Mouse (Mus musculus): ENCODE measurements around the gene Ppip5k2. TPM values are rescaled to one million over a fixed set of nuclear protein-coding genes. Genes with fewer than 3 reads are reported as not detected.

Ppip5k2 gene
- total RNA-seq, 2 experiments from 2014 or later, result 79.9 to 85.0 TPM

GRCm38 (mm10) chr1:97676115-97676514 lies 94.1 kb downstream of the Ppip5k2 start:
- no peak for DNase-seq (ENCODE audit: low spot score)
- intact Hi-C loops (cut with DNase I), result no loop called here

GRCm38 (mm10) chr1:97672849-97673248 lies 97.4 kb downstream of the Ppip5k2 start:
- no peak for DNase-seq (ENCODE audit: low spot score)
- intact Hi-C loops (cut with DNase I), result no loop called here

DNA sequence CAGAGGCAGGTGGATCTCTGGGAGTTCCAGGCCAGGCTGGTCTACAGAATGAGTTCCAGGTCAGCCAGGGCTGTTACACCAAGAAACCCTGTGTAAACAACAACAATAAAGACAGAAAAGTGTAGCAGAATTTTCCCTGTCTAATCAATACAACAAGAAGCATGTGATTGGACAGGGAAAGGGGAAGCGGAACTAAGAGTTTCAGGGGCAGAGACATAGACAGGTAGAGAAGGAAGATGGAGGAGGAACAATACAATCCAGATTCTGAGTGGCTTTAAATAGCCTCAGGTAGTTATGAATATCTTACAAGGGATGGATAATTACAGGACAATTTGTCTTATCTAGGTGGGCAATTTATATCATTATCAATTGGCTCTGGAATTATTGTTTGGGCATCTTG lies 102.9 kb downstream of the Ppip5k2 start:
- DNase-seq (ENCODE audit: low spot score), result no peak
- intact Hi-C loops (cut with DNase I), result no loop called here

GRCm38 (mm10) chr1:97662324-97662723 lies 107.9 kb downstream of the Ppip5k2 start:
- no peak for DNase-seq (ENCODE audit: low spot score)

DNA sequence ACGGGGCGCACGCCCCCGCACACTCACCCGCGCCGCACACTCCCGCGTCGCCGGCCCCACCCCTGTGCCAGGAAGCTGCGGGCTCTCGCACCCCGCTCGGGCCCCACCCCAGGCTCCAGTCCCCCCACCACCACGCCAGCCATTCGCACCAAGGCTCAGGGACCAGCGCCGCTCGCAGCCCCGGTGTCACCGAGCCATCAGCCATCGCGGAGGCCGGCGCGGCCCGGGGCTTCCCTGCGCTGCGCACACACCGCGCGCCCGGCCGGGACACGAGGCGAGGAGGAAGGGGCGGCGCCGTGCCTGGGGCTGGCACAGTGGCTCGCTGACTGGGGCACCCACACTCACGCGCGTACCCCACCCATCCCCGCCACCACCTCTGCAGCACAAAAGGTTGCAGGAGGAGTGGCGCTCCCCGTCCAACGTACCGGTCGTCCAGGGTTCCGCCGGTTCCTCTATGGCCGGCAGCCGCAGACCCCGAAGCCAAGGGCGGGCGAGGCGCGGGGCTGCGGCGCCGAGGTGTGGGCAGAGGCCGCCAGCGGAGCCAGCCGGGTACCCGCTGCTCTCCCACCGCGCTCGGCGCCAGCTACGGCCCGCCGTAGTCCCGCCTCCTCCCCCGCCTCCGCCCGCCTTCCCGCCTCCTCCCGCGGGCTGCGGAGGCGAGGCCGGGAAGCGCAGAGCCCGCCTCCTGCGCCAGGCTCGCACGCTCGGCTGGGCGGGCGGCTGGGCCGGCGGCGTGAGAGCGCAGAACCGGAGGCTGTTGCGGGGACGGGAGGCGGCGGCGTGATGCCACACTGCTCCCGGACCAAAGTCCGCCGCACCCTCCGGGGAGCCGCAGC lies 108.6 kb downstream of the Ppip5k2 start, which contains the start of gene D1Ertd622e:
TSS of gene D1Ertd622e (minus strand) at position 669 of the 836 bp plus-strand sequence.
- DNase-seq (ENCODE audit: low spot score), result peak; percentile 64
- intact Hi-C loops (cut with DNase I), result loop anchor here (2.0 to 5.0 kb wide), 3 partner anchors 109 to 436 kb away; partner anchors contain the start of genes Gin1, Pam and Ppip5k2

More at GRCm38 (mm10) chr1:97662324-97662723, 107.9 kb downstream of the Ppip5k2 start:
- intact Hi-C loops (cut with DNase I), result loop anchor here (5.0 kb wide), 2 partner anchors 260 to 435 kb away; partner anchors contain the start of gene Pam

DNA sequence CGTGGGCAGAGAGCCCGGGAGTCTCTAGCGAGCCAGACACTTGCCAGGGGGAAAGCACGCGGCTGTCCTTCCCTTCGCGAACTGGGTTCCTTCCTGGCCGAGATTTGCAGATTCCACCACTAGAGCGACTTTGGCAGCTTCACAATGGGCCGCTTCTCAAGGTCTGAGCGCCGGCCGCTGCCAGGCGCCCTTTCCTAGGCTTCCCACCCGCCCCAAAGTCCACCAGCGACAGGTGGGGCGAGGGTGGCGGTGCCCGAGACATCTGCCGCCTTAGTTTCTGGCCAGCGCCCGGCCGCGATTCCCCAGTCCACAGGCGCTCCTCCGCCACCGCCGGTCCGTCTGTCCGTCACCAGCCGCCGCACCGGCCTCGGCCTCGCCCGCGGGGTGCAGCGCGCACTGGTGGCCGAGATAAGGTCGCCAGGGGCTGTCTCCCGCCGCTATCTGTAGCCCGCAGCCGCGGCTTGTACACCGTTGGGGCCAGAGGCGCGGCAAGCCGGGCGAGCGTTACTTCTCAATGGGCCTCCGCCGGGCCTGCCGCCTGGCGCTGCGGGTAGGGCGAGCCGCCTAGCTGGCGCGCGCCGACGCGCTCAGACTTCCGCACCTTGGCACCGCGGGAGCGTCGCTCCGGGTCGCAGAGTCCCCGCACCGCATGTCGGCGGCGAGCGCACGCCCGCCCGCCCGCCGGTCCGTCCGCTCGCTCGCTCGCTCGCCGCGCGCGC lies 109.4 kb downstream of the Ppip5k2 start:
- peak; percentile 43 for DNase-seq (ENCODE audit: low spot score)
- intact Hi-C loops (cut with DNase I), result loop anchor here (2.0 to 5.0 kb wide), 3 partner anchors 110 to 436 kb away; partner anchors contain the start of genes Gin1, Pam and Ppip5k2

DNA sequence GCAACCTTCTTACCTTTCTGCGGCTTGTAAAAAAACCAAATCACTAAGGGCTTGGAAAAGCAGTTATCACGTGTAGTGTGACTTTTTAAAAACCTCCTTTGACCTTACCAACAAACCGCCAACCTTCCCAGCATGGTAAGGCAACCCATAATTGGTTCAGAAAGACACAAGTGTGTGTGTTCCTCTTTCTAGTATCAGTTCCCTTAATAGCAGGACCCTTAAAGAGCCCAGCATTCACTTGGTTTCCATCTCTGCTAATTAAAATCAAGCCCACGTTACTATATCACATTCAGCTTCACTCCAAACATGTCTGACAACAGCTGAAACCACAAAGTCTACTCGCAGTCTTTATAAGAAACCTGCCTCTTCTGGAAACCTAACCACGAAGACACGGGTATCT lies 110.8 kb downstream of the Ppip5k2 start:
- DNase-seq (ENCODE audit: low spot score), result no peak
- intact Hi-C loops (cut with DNase I), result no loop called here

DNA sequence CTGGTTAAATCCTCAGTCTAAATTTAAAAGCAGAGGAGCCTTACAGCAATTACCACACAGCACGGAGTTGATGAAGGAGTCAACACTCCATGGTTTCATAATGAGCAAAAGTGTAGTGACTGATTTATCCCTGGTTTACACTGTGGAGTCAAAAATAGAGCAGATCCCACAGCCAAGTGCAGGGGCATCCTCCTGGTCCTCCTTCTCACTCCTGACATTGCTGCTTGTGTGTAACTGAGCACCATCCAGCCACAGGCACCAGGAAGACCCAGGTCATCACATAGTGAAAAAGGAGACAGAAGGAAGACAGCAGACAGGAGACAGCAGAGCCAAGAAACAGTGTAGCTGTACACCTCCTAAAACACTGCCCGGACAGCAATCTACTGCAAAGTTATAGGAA lies 112.4 kb downstream of the Ppip5k2 start:
- intact Hi-C loops (cut with DNase I), result no loop called here
- DNase-seq (ENCODE audit: low spot score), result no peak

- intact Hi-C loops (cut with DNase I), result no loop called here
- DNase-seq (ENCODE audit: low spot score), result no peak
These were observed 113.0 kb downstream of the Ppip5k2 start for GRCm38 (mm10) chr1:97657201-97657600.

Other genes starting within 250 kb of the Ppip5k2 start
- 1 to 10 TPM; 4.0 TPM for gene D1Ertd622e, start 108.3 kb downstream of the Ppip5k2 start, total RNA-seq (2021)
- gene Gin1, start 239 bp downstream of the Ppip5k2 start, total RNA-seq (2021), result 1 to 10 TPM; 8.3 to 8.4 TPM

All from heart, postnatal 25 days (tissue).